8 mouse cellular contexts compared by ENCODE assay signal in the genomic region with DNA sequence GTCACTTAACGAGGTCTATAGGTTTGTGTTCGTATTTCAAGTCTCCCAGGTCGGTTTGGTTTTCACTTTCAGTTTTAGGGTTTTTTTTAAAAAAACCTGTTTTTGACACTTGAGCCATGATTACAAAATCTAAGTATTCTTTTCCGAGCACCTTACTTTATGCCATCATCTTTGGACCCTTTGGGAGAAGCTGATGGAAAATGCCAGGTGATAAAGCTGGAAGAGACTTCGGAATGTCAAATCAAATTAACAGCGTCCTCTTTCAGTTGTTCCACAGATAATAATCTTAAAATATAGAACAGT. TPM values are rescaled to one million over a fixed set of nuclear protein-coding genes. Genes with fewer than 3 reads are reported as not detected.
DNase-seq lines count a peak whose midpoint lies in the region; ATAC-seq and TF ChIP-seq lines count a peak whose summit lies in the region.

No protein-coding gene starts in this region.

- no peaks in the 10 kb centered on the region for H3K4me1 ChIP-seq in liver, adult 2 months (ENCODE audit: control insufficient read depth, insufficient read depth, low read length)
- H3K4me1 ChIP-seq in embryonic facial prominence, embryonic 12.5 days, result no peaks in the 10 kb centered on the region
- H3K4me1 ChIP-seq in intestine, embryonic 16.5 days (ENCODE audit: control insufficient read depth, insufficient read depth, low read length), result no peaks in the 10 kb centered on the region
- H3K4me1 ChIP-seq in neural tube, embryonic 13.5 days (replicated peaks), result no peaks in the 10 kb centered on the region

- peak overlapping the region; percentile 99 for H3K9ac ChIP-seq in liver, adult 2 months (ENCODE audit: low read depth, low read length)
- H3K9ac ChIP-seq in embryonic facial prominence, embryonic 12.5 days, result peak overlapping the region; percentile 65
- H3K9ac ChIP-seq in intestine, embryonic 16.5 days (ENCODE audit: low read depth, low read length), result peak overlapping the region; percentile 90
- peak overlapping the region; percentile 90 for H3K9ac ChIP-seq in neural tube, embryonic 13.5 days

- no peak for ATAC-seq in embryonic facial prominence, embryonic 12.5 days (ENCODE audit: insufficient number of reproducible peaks, insufficient read depth, low FRiP score, low TSS enrichment)
- no peak for ATAC-seq in intestine, embryonic 16.5 days
- no peak for ATAC-seq in neural tube, embryonic 13.5 days (ENCODE audit: low read depth)
- no peak for ATAC-seq in granulocyte monocyte progenitor cell, adult 5-6 weeks (replicated peaks; ENCODE audit: poor library complexity, severe bottlenecking)

- no peaks in the 10 kb centered on the region for H3K27me3 ChIP-seq in liver, adult 2 months (ENCODE audit: control insufficient read depth, insufficient read depth, low read length)
- no peaks in the 10 kb centered on the region for H3K27me3 ChIP-seq in embryonic facial prominence, embryonic 12.5 days
- H3K27me3 ChIP-seq in intestine, embryonic 16.5 days (replicated peaks; ENCODE audit: control insufficient read depth, insufficient read depth, low read length), result no peaks in the 10 kb centered on the region
- H3K27me3 ChIP-seq in neural tube, embryonic 13.5 days, result no peaks in the 10 kb centered on the region

- no peak for TF ChIP-seq POLR2A in liver, adult 2 months (IDR thresholded peaks at IDR 0.05; ENCODE audit: extremely low read depth, insufficient read depth, low read length)

- H3K79me2 ChIP-seq in liver, adult 2 months (ENCODE audit: control insufficient read depth, insufficient read depth, low read length), result peaks cover 2% of the 10 kb centered on the region; the same call in 1 of the 2 replicates

- no peaks in the 10 kb centered on the region for H3K9me3 ChIP-seq in embryonic facial prominence, embryonic 12.5 days
- H3K9me3 ChIP-seq in intestine, embryonic 16.5 days (ENCODE audit: control insufficient read depth, low read length), result no peaks in the 10 kb centered on the region
- H3K9me3 ChIP-seq in neural tube, embryonic 13.5 days, result no peaks in the 10 kb centered on the region

- DNase-seq in liver, adult 2 months (ENCODE audit: extremely low read depth, low read depth, low spot score), result no peak
- DNase-seq in liver (no peak), adipocyte (ENCODE audit: low spot score) (no peak)
- no peak for DNase-seq in cerebellum, postnatal 14 days

- H3K4me3 ChIP-seq in liver, adult 2 months (ENCODE audit: insufficient read depth, low read depth, low read length), result peak overlapping the region; percentile 85
- H3K4me3 ChIP-seq in embryonic facial prominence, embryonic 12.5 days, result peak overlapping the region; percentile 80
- H3K4me3 ChIP-seq in intestine, embryonic 16.5 days (ENCODE audit: low read length), result peak overlapping the region; percentile 61
- H3K4me3 ChIP-seq in neural tube, embryonic 13.5 days, result peak overlapping the region; percentile 84

- peaks cover 11% of the 10 kb centered on the region for H3K36me3 ChIP-seq in liver, adult 2 months (ENCODE audit: control insufficient read depth, insufficient read depth, low read length)
- H3K36me3 ChIP-seq in embryonic facial prominence, embryonic 12.5 days, result peaks cover 19% of the 10 kb centered on the region; the same call in 1 of the 2 replicates
- no peaks in the 10 kb centered on the region for H3K36me3 ChIP-seq in intestine, embryonic 16.5 days (ENCODE audit: control insufficient read depth, insufficient read depth, low read length)
- peaks cover 23% of the 10 kb centered on the region for H3K36me3 ChIP-seq in neural tube, embryonic 13.5 days

- H3K27ac ChIP-seq in liver, adult 2 months (replicated peaks; ENCODE audit: insufficient read depth, low read depth, low read length), result peak overlapping the region; percentile 96
- no peak overlapping the region for H3K27ac ChIP-seq in embryonic facial prominence, embryonic 12.5 days
- H3K27ac ChIP-seq in intestine, embryonic 16.5 days (ENCODE audit: low read length), result peak overlapping the region; percentile 84
- peak overlapping the region; percentile 90 for H3K27ac ChIP-seq in neural tube, embryonic 13.5 days (replicated peaks)

- peak overlapping the region; percentile 56 for H3K4me2 ChIP-seq in embryonic facial prominence, embryonic 12.5 days (replicated peaks)
- peak overlapping the region; percentile 65 for H3K4me2 ChIP-seq in intestine, embryonic 16.5 days (ENCODE audit: low read depth, low read length)
- H3K4me2 ChIP-seq in neural tube, embryonic 13.5 days, result peak overlapping the region; percentile 63

- 4% methylated on average over 6 of the region's 6 CpGs for WGBS in liver, adult 2 months
- WGBS in embryonic facial prominence, embryonic 12.5 days, result 15% methylated on average over 6 of the region's 6 CpGs
- WGBS in intestine, embryonic 16.5 days, result 18% methylated on average over 6 of the region's 6 CpGs
- WGBS in neural tube, embryonic 13.5 days, result 20% methylated on average over 6 of the region's 6 CpGs

- TF ChIP-seq CTCF in liver, adult 2 months (IDR thresholded peaks at IDR 0.05; ENCODE audit: low read depth, low read length), result no peak

RNA-seq across cellular contexts. Expression of a gene that starts 0.5 kb away (rescaled TPM):
- total RNA-seq in liver, adult 2 months (2014; rRNA removed), result 61.2 and 75.8 TPM in 2 replicates
- polyA plus RNA-seq in liver, adult 2 months (2012; rRNA removed), result 7.1 and 7.3 TPM in 2 replicates
- 84.5 and 85.7 TPM in 2 replicates for polyA plus RNA-seq in embryonic facial prominence, embryonic 12.5 days (2016; fragmentation: Nextera tagmentation; extraction: Ambion mirVana)
- polyA plus RNA-seq in intestine, embryonic 16.5 days (2015; fragmentation: Nextera tagmentation; extraction: Ambion mirVana), result 75.8 and 76.0 TPM in 2 replicates
- 77.2 and 77.5 TPM in 2 replicates for polyA plus RNA-seq in neural tube, embryonic 13.5 days (2015; fragmentation: Nextera tagmentation; extraction: Ambion mirVana)
- total RNA-seq in granulocyte monocyte progenitor cell, adult 5-6 weeks (2014; fragmentation: Nextera tagmentation), result 51.7 and 51.9 TPM in 2 replicates
- 104 and 112 TPM in 2 replicates for total RNA-seq in granulocyte monocyte progenitor cell, adult 5-6 weeks (2017)

RNA-seq across cellular contexts. Expression of a gene that starts 30.0 kb away (rescaled TPM):
- total RNA-seq in liver, adult 2 months (2014; rRNA removed), result 4.0 and 4.3 TPM in 2 replicates
- polyA plus RNA-seq in liver, adult 2 months (2012; rRNA removed), result 0.34 and 0.40 TPM in 2 replicates
- polyA plus RNA-seq in embryonic facial prominence, embryonic 12.5 days (2016; fragmentation: Nextera tagmentation; extraction: Ambion mirVana), result 39.1 and 42.8 TPM in 2 replicates
- polyA plus RNA-seq in intestine, embryonic 16.5 days (2015; fragmentation: Nextera tagmentation; extraction: Ambion mirVana), result 16.6 and 19.3 TPM in 2 replicates
- polyA plus RNA-seq in neural tube, embryonic 13.5 days (2015; fragmentation: Nextera tagmentation; extraction: Ambion mirVana), result 18.0 and 24.8 TPM in 2 replicates
- total RNA-seq in granulocyte monocyte progenitor cell, adult 5-6 weeks (2014; fragmentation: Nextera tagmentation), result 7.7 and 12.7 TPM in 2 replicates
- 29.8 and 32.1 TPM in 2 replicates for total RNA-seq in granulocyte monocyte progenitor cell, adult 5-6 weeks (2017)

Comparison
In these comparisons a context has a peak if more than half of its experiments do, and no peak if none do; other contexts are left out.
1. RNA of a gene that starts 30.0 kb away (polyA plus RNA-seq): 39.1 to 42.8 TPM in embryonic facial prominence, embryonic 12.5 days, 16.6 to 19.3 TPM in intestine, embryonic 16.5 days and 18.0 to 24.8 TPM in neural tube, embryonic 13.5 days; 0.34 to 0.40 TPM in liver, adult 2 months; every median in the first group is over 10 times any median in the second.
2. Peak in every context shown above with its lines, with median percentiles within 50 percentile points of each other: H3K4me3 ChIP-seq, H3K9ac ChIP-seq and H3K4me2 ChIP-seq.